Mouse (Mus musculus) granulocyte monocyte progenitor cell, adult 5-6 weeks (primary cell): Measurements from ENCODE around the gene Mapk8ip1. TPM values are rescaled to one million over a fixed set of nuclear protein-coding genes. Genes with fewer than 3 reads are reported as not detected.

Experiments
- ATAC-seq: replicated peaks from 2 replicates; pipeline ENCODE4 v1.8.0; 2016; ENCODE audit warnings: mild to moderate bottlenecking, moderate TSS enrichment, inconsistent platforms; ENCODE audit not compliant: poor library complexity, severe bottlenecking
- total RNA-seq, 2 experiments: library from RNA; stranded (forward) in 1 of 2; stranded (reverse) in 1 of 2; fragments of 200-712, 200-1000 nt in 1 of 2; fragments of >200 nt in 1 of 2; fragmentation: Nextera tagmentation in 1 of 2; gene quantifications; 2 replicates each; pipeline ENCODE4 v1.2.3; 2014 to 2017

The Mapk8ip1 gene
- total RNA-seq, 2 experiments from 2014 or later: not detected

DNA sequence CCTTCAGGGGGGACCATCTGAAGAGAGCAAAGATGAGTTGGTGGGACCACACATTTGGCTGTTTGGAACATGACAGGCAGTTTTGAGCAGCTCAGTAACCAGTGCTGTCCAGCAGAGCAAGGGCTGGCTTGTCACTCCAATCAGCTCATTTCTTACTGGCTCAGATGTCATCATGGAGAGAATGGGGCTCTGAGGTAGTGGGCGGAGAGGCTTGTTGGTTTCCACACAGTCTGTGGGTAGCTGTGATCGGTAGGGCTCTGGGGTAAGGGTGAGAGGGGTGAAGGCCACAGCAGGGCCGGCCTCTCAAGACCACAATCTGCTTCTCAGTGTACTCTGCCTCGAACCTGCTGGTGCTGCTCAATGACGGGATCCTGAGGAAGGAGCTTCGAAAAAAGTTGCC, 24.8 kb downstream of the Mapk8ip1 start:
- ATAC-seq: peak; percentile 31

DNA sequence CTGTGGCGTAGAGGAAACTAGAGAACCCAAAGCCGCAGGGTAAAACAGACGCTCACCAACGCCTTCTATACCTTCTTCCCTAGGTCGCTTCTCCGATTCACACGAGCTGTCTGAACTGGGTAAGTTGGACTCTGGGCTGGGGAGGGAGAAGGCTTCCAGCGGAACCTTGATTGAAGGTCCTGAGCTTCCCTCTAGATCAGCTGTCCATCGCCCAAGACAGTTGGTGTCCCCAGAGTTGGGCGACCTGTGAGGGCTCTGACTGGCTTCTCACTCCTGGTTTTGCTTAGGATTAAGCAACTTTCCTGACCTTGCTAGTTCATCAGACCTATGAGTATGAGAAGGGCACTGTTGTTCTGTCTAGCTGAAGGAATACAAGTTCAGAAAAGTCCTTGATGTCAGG, 25.3 kb downstream of the Mapk8ip1 start:
- ATAC-seq: no peak

DNA sequence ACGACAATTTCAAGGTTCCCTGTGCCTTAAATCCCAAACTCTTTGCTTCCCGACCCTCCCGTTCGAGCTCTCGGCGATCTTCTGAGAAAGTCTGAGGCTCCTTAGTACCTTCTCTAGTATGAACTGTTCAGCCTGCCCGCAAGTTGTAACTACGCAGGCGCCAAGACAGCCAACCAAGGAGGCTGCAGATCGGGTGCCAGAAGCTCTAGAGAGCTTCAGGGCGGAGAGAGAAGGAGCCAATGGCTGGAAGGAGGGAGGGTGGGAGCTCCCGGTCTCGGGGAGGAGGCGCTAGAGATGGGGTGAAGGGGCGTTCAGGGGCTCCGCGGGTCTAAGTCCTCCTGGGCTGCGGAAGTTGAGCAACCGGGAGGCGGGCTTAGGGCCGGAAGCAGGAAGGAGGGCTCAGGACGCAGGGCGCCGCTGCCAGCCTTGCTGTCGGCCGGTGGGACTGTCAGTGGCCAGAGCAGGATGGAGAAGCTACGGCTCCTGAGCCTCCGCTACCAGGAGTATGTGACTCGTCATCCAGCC, 25.9 kb downstream of the Mapk8ip1 start:
- ATAC-seq: peak; percentile 81

DNA sequence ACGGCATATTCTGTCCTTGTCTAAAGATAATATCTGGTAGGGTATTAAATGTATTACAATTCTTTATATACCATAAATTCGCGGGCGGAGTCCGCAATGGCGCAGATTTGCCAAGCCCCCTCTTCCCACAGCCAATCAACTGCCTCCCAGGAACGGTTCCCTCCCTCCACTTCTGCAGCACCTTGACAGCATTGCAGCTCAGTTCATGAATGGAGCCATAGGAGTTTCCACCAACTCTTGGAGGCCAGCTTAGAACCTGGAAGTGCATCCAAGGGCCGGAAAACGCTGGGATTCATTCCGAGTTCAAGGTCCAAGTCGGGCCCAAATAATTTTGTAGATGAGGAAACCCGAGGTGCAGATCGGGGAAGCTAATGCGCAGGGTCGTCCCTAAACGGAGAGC, 26.5 kb downstream of the Mapk8ip1 start, which contains the start of the genes Pex16 and Large2:
Gene Pex16 (plus strand): TSS at position 163 of the 400 bp plus-strand sequence.
Gene Large2 (minus strand): TSS at position 356 of the 400 bp plus-strand sequence.
- peak; percentile 42 for ATAC-seq

DNA sequence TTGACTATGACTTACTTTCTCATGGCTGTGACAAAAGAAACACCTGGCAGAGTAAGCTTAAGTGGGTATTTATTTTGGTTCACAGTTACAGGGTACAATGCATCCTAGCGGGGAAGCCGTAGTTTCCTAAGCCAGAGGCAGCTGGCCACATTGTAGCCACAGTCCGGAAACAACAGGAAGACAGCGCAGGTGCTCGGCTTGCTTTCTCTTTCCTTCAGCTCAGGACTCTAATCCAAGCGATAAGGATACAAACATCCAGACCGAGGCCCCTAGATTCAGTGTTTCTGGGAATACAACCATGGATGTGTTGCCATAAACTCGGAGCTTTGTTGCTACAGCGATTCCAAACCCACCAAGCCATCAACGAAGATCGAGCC, 27.6 kb downstream of the Mapk8ip1 start:
- no peak for ATAC-seq

DNA sequence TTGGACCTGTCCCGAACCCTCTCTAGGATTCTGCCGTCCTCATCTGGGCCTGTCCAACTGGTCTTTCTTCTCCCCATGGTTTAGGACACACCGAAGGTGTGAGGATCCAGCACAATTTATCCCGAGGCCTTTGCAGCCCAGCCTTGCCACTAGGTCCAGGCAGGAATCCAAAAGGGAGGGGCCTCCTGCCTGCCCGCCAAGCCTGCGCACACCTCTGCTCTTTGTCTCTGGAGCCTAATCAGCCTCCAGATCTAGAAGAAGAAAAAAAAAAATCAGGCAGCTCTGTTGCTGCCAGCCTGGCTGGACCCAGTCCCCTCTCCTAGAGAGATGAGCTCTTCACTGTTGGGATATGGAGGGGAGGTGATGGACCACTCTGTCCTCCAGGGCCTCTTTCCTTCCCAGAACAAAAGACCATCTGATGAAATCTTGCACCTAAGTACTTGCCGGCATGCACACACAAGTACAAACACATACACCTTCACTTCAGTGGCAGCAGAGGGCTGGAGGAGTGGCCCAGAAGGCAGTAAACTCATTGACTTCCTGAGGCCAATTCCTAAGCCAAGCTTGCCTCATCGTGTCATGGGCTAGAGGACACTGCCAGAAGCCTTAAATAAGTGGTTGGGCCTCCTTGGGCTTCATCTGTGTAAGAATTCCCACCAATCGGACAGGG, 28.2 kb downstream of the Mapk8ip1 start:
- no peak for ATAC-seq

DNA sequence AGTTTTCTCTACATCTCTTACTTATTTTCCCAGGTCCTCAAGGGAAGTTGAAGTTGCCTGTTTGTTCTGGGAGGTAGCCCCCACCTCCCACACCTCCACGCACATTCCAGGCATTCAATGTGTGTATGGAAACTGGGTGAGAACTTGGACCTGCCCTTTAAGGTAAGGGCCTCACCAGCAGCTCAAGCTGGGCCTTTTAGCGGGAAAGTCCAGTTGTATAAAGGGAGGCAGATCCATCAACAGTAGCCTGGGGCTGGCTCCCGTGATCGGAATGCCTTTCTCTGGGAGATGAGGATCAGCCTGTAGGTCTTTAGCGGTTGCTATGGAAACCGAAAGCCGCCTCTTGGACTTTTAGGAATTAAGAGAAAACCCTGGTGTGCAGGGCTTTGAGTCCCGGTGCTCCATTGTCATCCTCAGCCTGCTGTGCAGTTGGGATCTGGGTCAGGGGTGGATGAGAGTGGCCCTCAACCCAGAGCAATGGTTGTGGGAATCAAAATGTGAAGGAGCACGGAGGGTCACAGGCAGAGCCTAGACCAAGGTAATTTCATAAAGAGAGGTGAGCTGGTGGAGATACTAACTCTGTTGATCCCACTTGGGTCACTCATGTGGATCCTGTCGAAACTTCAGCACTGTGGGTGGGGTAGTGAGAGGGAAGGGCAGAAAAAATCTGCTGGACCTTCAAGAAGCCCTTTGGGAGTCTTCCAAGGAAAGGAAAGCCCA, 28.9 kb downstream of the Mapk8ip1 start:
- no peak for ATAC-seq

DNA sequence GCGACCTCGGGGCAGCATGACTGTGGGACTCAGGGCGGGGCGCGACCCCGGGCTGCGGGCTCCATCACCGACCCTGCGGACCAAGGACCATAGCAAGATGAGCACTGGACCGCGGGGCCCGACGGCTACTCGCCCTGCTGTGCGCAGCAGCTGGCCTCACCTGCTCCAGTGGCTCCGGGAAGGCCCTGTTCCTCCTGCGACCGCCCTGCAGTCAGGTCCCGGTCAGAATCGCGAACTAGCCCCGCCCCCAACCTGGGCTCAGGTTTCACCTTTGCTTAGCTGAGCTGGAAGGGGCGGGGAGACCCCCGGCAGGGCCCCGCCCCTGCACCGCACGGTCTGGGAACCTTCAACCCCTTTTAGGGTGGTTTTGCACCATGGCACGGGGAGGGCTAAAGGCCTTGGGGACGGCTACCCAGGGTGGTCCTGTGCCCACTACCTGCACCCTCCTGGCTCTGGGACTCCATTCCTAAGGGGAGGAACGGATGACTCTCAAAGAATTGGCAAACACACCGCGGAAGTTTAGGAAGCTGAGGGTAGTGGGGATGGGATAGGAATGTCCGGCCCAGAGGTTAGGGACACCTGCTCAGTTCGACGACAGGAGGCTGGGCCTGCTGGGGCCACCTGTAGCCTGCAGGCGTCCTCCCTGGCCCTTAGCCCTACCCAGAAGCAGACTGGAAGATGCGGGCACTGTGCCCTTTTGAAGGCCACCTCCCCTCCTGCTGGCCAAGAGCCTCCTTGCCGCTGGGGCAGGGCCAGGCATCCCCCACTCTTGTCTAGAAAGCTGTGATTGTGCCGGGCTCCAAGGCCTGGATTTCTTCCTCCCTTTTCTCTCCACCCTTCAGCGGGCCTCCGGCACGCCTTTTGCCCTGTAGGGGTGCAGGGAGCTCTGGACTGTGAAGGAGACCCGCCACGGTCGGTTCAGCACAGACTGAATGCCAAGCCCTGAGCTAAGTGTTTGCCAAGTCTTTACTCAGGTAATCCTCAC, 29.9 kb downstream of the Mapk8ip1 start:
- ATAC-seq: peak; percentile 15

DNA sequence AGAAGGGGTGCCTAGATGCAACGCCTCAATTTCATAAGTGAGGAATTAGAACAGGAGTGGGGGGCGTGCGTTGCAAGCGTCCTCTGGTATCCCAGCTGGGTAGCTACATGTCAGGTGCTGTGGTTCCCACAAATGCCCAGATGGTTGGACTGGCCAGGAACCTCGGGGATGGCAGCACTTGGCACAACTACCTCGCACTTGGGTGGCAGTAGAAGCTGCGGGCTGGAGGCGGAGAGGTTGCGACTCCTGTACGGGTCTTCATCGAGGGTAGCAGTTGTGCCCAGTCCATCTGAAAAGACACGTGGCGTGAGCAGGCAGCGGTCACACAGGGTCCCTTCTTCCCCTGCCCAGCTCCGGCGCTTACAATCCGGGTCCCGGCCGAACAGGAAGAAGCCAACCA, 30.7 kb downstream of the Mapk8ip1 start:
- no peak for ATAC-seq

DNA sequence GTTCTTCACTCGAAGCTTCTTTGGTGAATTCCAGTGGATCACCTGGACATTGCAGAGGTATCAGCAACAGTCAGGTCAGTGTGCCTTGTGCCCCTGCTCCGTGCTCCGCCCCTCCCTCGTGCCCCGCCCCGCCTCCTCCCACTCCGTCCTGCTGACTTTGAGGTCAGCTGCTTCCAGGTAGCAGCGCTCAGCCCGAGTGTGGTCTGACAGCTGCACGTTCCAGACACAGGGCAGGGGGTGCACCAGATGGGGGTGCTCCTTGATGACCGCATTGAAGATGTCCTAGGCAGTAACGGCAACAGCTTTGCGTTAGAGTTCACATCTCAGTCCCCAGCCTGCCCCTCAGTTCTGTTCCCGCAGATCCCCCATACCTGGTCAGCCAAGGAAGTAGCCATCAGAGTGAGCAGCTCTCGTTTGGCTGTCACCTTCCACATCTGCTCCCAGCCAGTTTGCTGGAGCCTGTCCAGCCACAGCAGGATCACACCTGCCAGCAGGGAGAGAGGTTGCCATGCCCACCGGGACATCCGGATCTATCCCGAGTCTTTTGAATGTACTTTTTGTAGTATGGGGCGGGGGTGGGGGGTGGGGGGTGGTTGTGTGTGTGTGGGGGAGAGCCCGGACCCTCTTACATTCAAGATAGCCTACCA, 33.6 kb downstream of the Mapk8ip1 start:
- no peak for ATAC-seq

DNA sequence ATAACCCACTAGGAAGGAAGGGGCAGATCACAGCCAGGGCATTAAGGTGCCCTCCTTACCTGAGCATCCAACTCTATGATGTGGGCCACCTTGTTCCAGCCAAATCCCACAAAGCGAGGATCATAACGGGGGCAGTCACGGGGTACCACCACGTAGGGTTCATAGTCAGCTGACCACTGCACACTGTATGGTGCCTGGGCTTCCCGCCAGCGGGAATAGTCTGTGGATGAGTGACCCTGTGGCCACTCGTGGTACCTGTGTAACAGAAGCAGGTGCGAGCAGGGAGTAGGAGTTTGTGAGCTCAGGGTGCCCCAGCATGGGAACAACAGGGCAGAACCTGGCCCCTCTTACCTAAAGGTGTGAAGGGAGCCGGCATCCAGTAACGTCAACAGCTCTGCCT, 35.5 kb downstream of the Mapk8ip1 start:
- no peak for ATAC-seq

DNA sequence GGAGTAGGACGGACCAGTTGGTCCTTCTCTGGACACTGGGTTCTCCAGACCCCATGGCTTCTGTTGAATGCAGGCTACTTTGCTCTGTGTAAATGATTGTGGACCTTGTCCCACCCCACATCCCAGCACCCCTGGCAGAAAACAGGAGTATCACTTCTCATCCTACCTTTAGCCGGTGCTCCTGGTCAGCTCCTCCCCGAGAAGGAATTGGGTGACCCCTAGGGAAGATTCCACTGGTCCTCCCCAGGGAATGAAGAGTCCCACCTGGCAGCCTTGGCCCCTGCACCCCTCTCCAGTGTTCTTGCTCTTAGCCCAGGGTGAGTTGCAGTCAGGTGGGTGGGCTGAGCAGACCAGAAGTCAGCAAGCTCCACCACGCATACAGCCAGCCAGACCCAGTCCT, 37.0 kb downstream of the Mapk8ip1 start:
- no peak for ATAC-seq

DNA sequence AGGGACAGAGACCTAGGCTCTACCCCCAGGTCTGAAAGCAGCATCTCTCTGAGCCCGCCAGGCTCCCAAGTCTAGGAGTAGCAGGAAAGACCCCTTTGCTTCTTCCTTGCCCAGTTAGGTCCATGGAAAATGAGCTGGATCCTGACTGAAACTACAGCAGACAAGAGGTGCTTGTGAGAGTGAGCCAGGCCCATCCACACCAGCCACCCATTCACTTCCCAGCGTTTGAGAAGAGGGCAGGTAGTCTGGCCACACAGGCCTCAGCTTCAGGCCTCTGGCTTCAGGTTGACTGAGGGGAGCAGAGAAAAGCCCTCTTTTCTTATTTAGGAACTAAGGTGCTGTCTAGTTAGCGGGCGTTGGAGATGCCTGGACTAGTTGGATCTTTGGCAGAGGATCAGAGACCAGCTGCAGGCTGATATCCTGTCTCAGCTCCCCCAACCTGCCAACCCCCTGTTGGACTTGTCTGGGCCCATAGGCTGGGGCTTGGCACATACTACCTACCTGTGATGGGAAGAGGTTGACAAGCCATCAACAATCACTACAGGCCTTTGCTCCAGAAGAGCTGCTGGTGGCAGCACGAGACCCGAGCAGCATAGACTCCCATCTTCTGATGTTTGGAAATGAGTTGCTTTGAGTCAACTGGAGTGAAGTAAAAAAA, 38.4 kb downstream of the Mapk8ip1 start:
- no peak for ATAC-seq

DNA sequence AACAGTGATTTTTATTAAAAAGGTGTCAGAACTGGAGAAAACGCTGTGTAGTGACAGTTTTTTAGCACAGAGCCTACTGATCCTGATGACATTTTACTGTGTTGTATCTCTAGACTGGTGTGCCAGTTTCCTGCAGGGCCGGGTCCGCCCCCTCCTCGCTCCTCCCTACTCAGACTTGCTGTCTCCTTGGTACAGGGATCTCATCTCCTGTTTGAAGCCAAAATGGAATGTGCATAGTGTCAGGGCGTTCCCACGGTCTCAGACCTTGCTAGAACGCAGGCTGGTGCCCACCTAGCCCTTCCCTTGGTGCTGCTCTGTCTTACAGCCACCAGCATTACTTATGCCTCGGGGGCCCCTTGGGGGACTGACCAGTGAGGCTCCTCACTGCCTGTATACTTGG, 39.3 kb downstream of the Mapk8ip1 start:
- no peak for ATAC-seq

DNA sequence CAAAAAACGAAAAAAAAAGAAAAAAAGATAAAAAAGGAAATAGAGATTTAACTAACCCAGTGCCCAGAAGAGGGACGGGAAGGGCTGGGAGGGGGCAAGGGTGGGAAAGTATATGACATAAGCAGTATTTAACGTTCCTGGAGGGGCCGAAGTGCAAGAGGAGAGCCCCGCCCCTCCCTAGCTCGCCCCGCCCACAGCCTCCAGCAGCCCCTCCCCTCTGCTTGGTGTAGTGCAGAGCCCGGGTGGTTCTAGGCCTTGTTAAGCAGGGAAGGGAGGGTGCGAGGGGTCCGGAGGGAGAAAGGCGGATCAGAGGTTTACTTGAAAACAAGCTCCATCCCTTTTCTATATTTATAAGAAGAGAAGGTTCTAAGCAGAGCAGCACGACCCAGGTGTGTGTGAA, 40.2 kb downstream of the Mapk8ip1 start:
- ATAC-seq: no peak

DNA sequence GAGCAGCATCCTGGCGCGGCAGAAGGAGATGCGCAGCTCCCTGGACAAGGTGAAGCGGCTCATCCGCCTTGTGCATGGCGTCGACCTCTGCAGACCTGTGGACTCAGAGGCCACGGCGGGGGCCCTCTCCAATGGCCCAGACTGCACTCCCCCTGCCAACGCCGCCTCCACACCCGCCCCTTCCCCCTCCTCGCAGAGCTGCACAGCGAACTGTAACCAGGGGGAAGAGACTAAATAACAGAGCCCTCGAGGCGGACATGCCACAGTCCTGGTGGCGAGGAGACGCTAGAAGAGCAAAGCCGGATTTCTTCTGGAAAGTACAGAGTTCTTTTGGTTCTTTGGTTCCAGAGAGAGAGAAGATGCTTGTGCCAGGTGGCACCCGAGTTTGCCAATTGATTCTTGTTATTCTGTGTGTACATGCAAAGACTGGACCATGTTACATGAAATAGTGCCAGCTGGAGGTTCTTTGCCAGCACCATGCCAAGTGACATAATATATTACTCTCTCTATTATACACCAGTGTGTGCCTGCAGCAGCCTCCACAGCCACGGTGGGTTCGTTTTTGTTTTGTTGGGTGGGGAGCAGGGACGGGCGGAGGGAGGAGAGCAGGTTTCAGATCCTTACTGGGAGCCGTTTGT, 40.8 kb downstream of the Mapk8ip1 start:
- ATAC-seq: no peak

DNA sequence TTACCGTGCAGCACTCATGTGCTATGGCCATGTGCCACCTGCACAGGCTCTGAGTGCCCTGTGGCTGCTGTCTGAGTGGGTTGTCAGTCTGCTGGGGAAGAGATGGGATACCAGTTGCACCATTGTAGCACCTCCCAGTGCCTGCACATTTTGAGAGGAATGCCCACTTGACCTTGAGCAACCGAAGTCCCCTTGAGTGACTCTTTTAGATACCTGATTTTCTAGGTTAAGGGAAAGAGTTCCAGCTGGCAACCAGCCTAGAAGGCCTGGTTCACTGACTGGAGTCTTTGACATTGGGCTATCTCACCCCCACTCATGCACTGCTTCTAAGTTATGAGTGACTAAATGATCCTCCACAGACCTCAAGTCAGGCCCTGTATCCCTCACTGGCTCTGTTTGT, 41.8 kb downstream of the Mapk8ip1 start:
- no peak for ATAC-seq

DNA sequence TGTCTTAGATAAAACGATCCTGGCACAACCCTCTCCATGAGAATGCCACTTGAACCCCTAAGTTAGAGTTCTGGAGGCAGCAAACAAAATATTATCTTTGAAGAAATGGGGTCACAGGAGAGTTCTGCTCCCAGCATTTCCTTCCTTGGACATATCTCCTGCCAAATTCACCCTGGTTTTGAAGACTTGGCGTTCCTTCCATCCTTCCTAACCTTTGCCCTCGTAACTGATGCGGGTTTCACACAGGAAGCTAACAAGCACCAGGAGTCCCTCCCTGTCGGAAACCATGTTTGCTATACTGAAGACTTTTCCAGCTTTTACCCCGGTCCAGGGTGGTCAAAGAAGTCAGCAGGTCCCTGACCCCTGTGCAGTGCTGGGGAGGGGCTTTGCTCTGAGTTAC, 46.8 kb downstream of the Mapk8ip1 start:
- ATAC-seq: no peak

DNA sequence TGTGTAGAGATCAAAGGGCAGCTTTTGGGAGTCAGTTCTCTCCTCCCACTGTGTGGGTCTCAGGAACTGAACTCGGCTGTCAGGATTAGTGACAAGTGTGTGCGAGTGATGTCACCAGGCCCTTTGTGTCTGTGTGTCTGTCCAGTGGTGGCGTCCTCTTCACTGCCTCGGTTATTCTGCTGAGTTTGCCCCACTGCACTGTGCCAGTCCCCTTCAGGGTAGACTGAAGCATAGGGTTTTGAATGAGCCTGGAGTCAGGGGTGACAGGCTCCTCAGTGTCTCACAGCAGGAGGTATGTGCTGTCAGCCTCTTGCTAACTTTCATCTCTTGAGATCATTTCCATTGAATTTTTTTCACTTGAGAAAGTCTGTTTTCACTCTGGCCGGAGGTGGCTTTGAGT, 47.7 kb downstream of the Mapk8ip1 start:
- ATAC-seq: no peak
